10 mouse cellular contexts compared by ENCODE assay signal in the genomic region with DNA sequence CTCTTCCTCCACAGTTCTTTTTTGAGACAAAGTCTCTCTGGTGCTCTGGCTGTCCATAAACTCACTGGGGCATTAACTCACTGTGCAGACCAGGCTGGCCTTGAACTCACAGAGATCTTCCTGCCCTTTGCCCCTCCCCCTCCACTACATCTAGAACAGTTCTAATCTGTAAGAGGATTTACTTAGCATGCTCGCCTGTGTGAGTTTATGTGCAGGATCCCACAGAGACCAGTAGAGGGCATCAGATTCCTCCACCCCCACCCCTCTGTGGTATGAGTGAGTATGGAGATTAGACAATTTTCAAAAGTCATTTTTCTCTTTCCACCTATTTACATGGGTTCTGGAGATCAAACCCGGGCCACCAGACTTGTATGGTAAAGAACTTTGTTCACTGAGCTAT. TPM values are rescaled to one million over a fixed set of nuclear protein-coding genes. Genes with fewer than 3 reads are reported as not detected.
DNase-seq lines count a peak whose midpoint lies in the region; ATAC-seq and TF ChIP-seq lines count a peak whose summit lies in the region.
"Had no signal": no experiment of that assay in that cellular context is flagged by ENCODE, and none has a peak within 500 bp of the region (broad histone marks: within the 10 kb centered on the region; RNA-seq: fewer than 3 reads in every experiment).

No protein-coding gene starts in this region.

- H3K4me1 ChIP-seq in E14TG2a.4 (replicated peaks; ENCODE audit: low read depth, low read length) = peaks cover 52% of the 10 kb centered on the region

- no peak overlapping the region for H3K4me3 ChIP-seq in E14TG2a.4 (replicated peaks; ENCODE audit: low read length)
- H3K4me3 ChIP-seq: myocyte had no signal

- H3K36me3 ChIP-seq in E14TG2a.4 (ENCODE audit: insufficient read depth, low read length) = no peaks in the 10 kb centered on the region

- peak; percentile 63 for ATAC-seq in neutrophil, adult 5-6 weeks (ENCODE audit: extremely low read depth, insufficient number of reproducible peaks, low FRiP score, poor library complexity, severe bottlenecking)

- peak; percentile 34 for DNase-seq in kidney, adult 9 months
- no peak for DNase-seq in kidney, adult 11 months
- peak; percentile 42 for DNase-seq in c-Kit-positive CD71-positive TER-119-negative erythroid progenitor cells, embryonic 14.5 days (ENCODE audit: low read depth)
- no peak for DNase-seq in embryo, embryonic 10 days (ENCODE audit: low spot score)
- DNase-seq in ovary, postnatal 10 days (ENCODE audit: low spot score) = no peak
- no peak for DNase-seq in cerebellum, postnatal 4 days (ENCODE audit: low spot score in 2 of 2)
- DNase-seq: layer of hippocampus, postnatal 36 days had no signal

- H3K9me3 ChIP-seq in E14TG2a.4 (ENCODE audit: low read length) = peaks cover under 1% of the 10 kb centered on the region; the same call in 1 of the 2 replicates

- TF ChIP-seq CTCF in E14TG2a.4 (conservative IDR thresholded peaks at IDR 0.05; ENCODE audit: low read length) = peak; percentile 54

- H3K27me3 ChIP-seq in E14TG2a.4 (ENCODE audit: insufficient read depth, low read length) = peaks cover 27% of the 10 kb centered on the region

RNA-seq across cellular contexts. Expression of a gene that starts 6.3 kb away (rescaled TPM):
- total RNA-seq in neutrophil, adult 5-6 weeks (2017) = 46.0 TPM in 2 replicates

RNA-seq across cellular contexts. Expression of a gene that starts 56.3 kb away (rescaled TPM):
- 144 and 163 TPM in 2 replicates for total RNA-seq in neutrophil, adult 5-6 weeks (2017)

Comparison
In these comparisons a context has a peak if more than half of its experiments do, and no peak if none do; other contexts are left out.
1. DNase-seq: peak in kidney, adult 9 months (single experiment) and c-Kit-positive CD71-positive TER-119-negative erythroid progenitor cells, embryonic 14.5 days (single experiment); none in kidney, adult 11 months (single experiment), embryo, embryonic 10 days (single experiment), ovary, postnatal 10 days (single experiment) and cerebellum, postnatal 4 days (0 of 2).